Mouse (Mus musculus) stomach, postnatal 0 days (tissue): ENCODE measurements around the gene Crtc3.
A peak's percentile ranks its signal among the peaks of the same experiment; 100 is the strongest.

ENCODE experiments used
- CTCF ChIP-seq: IDR thresholded peaks from 2 replicates; pipeline ENCODE4 v1.5.1; 2016; ENCODE audit warnings: antibody characterized with exemption, low read depth, mild to moderate bottlenecking, moderate library complexity
- EP300 ChIP-seq: optimal IDR thresholded peaks from 2 replicates; pipeline ENCODE3; 2016; ENCODE audit warnings: antibody characterized with exemption

DNA sequence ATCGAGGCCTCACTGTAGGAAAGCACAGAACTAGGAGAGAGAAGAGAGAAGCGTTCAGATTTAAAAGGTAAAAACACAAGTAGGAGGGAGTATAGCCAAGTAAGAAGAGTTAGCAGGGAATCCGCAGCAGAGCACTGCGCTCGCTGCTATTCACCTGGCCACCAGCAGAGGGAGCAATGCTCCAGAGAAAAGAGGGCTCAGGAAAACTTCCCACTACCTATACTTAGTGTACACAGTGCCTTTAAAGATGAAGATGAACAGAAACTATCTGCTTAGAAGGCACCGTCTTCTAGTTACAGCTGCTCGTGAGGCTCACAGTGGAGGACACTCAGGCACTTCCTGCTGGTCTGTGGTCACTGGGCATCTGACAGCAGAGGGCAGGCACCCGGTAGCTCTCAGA, 41.0 kb upstream of the Crtc3 start:
- TF ChIP-seq CTCF (peak; percentile 92), EP300 (no peak)
